Mouse (Mus musculus) heart, postnatal 25 days (tissue): ENCODE results near the gene Slc37a1. TPM values are rescaled to one million over a fixed set of nuclear protein-coding genes. Genes with fewer than 3 reads are reported as not detected.

Source experiments
- DNase-seq: peaks from one replicate; pipeline ENCODE4 v3.0.0; 2022; ENCODE audit warnings: low spot score
- intact Hi-C: fragments of 180-260 bp; cut with DNase I; formaldehyde crosslinking; loops from one replicate; pipeline ENCODE4 v1.15.1; 2025
- total RNA-seq, 2 experiments: library from RNA; stranded (reverse); gene quantifications; 2 replicates each; pipeline ENCODE4 v1.2.3; 2021

Gene Slc37a1
- total RNA-seq, 2 experiments from 2014 or later, result 10.4 to 13.3 TPM

- no peak for DNase-seq
- intact Hi-C loops, result loop anchor here (1.0 kb wide), 1 partner anchor 55 kb away; no protein-coding TSS in a partner anchor
These were observed 22.7 kb downstream of the Slc37a1 start for GRCm38 (mm10) chr17:31309281-31309793.

GRCm38 (mm10) chr17:31311047-31311446 is 24.5 kb downstream of the Slc37a1 start:
- DNase-seq, result no peak
- intact Hi-C loops, result no loop called here

- no peak for DNase-seq
- intact Hi-C loops, result no loop called here
These were observed 26.1 kb downstream of the Slc37a1 start for GRCm38 (mm10) chr17:31312648-31313047.

GRCm38 (mm10) chr17:31315046-31315792 is 28.6 kb downstream of the Slc37a1 start:
- intact Hi-C loops, result loop anchor here (5.0 kb wide), 1 partner anchor 732 kb away; no protein-coding TSS in a partner anchor
- DNase-seq, result no peak

GRCm38 (mm10) chr17:31315993-31316392 is 29.4 kb downstream of the Slc37a1 start:
- no peak for DNase-seq
- intact Hi-C loops, result loop anchor here (5.0 kb wide), 1 partner anchor 731 kb away; no protein-coding TSS in a partner anchor

GRCm38 (mm10) chr17:31316998-31317397 is 30.4 kb downstream of the Slc37a1 start:
- intact Hi-C loops, result loop anchor here (5.0 kb wide), 1 partner anchor 730 kb away; no protein-coding TSS in a partner anchor
- DNase-seq, result no peak

- DNase-seq, result no peak
- intact Hi-C loops, result loop anchor here (5.0 kb wide), 1 partner anchor 730 kb away; no protein-coding TSS in a partner anchor
These were observed 31.1 kb downstream of the Slc37a1 start for GRCm38 (mm10) chr17:31317521-31318272.

GRCm38 (mm10) chr17:31318906-31319767 is 32.5 kb downstream of the Slc37a1 start:
- intact Hi-C loops, result loop anchor here (5.0 kb wide), 1 partner anchor 728 kb away; no protein-coding TSS in a partner anchor
- DNase-seq, result no peak

- DNase-seq, result no peak
- intact Hi-C loops, result no loop called here
These were observed 34.8 kb downstream of the Slc37a1 start for GRCm38 (mm10) chr17:31321425-31321824.

GRCm38 (mm10) chr17:31322446-31322845 is 35.9 kb downstream of the Slc37a1 start:
- intact Hi-C loops, result no loop called here
- no peak for DNase-seq

- no peak for DNase-seq
- intact Hi-C loops, result no loop called here
These were observed 36.8 kb downstream of the Slc37a1 start for GRCm38 (mm10) chr17:31323379-31323778.

GRCm38 (mm10) chr17:31324227-31324626 is 37.6 kb downstream of the Slc37a1 start:
- intact Hi-C loops, result no loop called here
- DNase-seq, result no peak

GRCm38 (mm10) chr17:31325451-31326219 is 39.0 kb downstream of the Slc37a1 start:
- intact Hi-C loops, result no loop called here

GRCm38 (mm10) chr17:31326220-31326852 is 39.7 kb downstream of the Slc37a1 start:
- no peak for DNase-seq
- intact Hi-C loops, result no loop called here

More at GRCm38 (mm10) chr17:31325451-31326219, 39.0 kb downstream of the Slc37a1 start:
- DNase-seq, result no peak

GRCm38 (mm10) chr17:31328466-31328865 is 41.9 kb downstream of the Slc37a1 start:
- DNase-seq, result no peak
- intact Hi-C loops, result no loop called here

- intact Hi-C loops, result loop anchor here (2.0 to 5.0 kb wide), 2 partner anchors 162 to 332 kb away; no protein-coding TSS in a partner anchor
- no peak for DNase-seq
These were observed 44.0 kb downstream of the Slc37a1 start for GRCm38 (mm10) chr17:31330622-31331021.

GRCm38 (mm10) chr17:31331273-31331672 is 44.7 kb downstream of the Slc37a1 start:
- intact Hi-C loops, result loop anchor here (2.0 to 5.0 kb wide), 2 partner anchors 162 to 331 kb away; no protein-coding TSS in a partner anchor
- DNase-seq, result no peak

GRCm38 (mm10) chr17:31331920-31332319 is 45.3 kb downstream of the Slc37a1 start:
- intact Hi-C loops, result loop anchor here (2.0 to 5.0 kb wide), 2 partner anchors 161 to 330 kb away; no protein-coding TSS in a partner anchor
- no peak for DNase-seq
